Mouse (Mus musculus): Measurements from ENCODE around the gene Ggps1. TPM values are rescaled to one million over a fixed set of nuclear protein-coding genes. Genes with fewer than 3 reads are reported as not detected.

Ggps1 gene
- 10 to 100 TPM; 20.3 to 23.6 TPM for total RNA-seq (2021)
- long read RNA-seq, experiment 1, full-length matches to known transcripts: 28 of 34 reads
- long read RNA-seq, experiment 1, partial matches to known transcripts: 3 of 34 reads
- long read RNA-seq, experiment 1, other reads (novel, unspliced or antisense): 3 of 34 reads
- long read RNA-seq, experiment 2, full-length matches to known transcripts: 20 of 27 reads
- long read RNA-seq, experiment 2, partial matches to known transcripts: 2 of 27 reads
- long read RNA-seq, experiment 2, other reads (novel, unspliced or antisense): 5 of 27 reads

GRCm38 (mm10) chr13:14063013-14063941 is at the start of gene Ggps1, which contains the start of gene Arid4b:
Ggps1 (minus strand) TSS chr13:14063488.
Arid4b (plus strand) TSS chr13:14063232.
- intact Hi-C loops (cut with DNase I): loop anchor here (2.0 to 5.0 kb wide), 3 partner anchors 24 to 106 kb away; partner anchors contain the start of gene Tbce

DNA sequence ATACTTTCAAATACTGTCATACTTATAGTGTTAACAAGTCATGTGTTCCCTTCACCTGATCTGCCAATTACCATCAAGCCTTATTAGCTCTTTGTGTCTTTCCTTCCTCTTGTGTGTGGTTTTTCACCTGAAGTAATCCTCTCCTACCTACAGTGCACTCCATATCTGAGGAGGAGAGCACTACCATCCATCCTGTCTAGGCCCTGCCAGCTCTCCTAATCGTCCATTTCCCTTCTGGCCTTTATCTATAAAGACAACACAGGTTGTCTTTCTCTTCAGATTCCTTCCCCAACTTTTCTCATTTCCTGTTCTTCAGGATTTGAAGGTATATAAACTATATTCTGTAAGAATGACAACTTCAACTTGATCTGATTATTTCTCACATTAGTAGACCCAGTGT is 47.9 kb upstream of the Ggps1 start:
- intact Hi-C loops (cut with DNase I): no loop called here
- no peak for DNase-seq

More at GRCm38 (mm10) chr13:14063013-14063941, at the start of gene Ggps1, which contains the start of gene Arid4b:
- peak; percentile 93 to 94 for DNase-seq

GRCm38 (mm10) chr13:14110154-14110873 is 47.0 kb upstream of the Ggps1 start:
- intact Hi-C loops (cut with DNase I): no loop called here
- no peak for DNase-seq

DNA sequence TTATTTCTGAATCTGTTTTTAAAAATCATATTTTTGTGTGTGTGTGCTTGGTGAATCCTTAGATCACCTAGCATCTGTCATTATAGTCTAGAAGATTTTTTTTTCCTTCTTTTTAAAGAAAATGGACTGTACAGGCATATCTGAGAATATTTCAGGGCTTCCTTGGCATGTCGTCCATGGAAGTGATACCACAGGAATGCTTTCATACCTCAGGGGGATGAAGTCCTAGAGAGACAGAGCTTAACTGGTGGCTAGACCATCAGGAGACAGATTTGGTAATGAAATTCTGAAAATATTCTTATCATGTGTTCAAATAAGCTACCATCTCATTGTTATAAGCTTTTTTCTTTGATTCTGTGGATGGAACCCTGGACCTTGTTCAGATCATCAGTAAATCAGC is 39.7 kb upstream of the Ggps1 start:
- intact Hi-C loops (cut with DNase I): no loop called here
- DNase-seq: no peak

GRCm38 (mm10) chr13:14088669-14089068 is 25.4 kb upstream of the Ggps1 start:
- peak in 1 of 2 experiments; percentile 20 for DNase-seq
- intact Hi-C loops (cut with DNase I): no loop called here

DNA sequence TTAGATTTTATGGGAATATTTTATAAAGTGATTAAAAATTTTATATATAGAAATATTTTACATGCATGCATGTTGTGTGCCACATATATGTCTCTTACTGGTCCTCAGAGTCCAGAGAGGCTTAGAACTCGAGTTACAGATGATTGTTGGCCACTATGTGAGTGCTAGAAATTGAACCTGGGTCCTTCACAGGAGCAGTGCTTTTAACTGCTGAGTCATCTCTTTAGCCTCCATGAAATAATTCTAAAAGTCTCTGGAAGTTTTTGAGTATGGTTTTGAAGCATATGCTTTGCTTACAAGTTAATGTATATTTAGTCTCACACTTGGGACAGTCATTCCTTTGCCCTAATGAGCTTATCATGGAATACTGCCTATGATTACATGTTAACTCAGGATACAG is 12.0 kb upstream of the Ggps1 start:
- no peak for DNase-seq
- intact Hi-C loops (cut with DNase I): no loop called here

- no peak for DNase-seq
- intact Hi-C loops (cut with DNase I): no loop called here
Observed at GRCm38 (mm10) chr13:14074371-14074770, 11.1 kb upstream of the Ggps1 start.

- no peak for DNase-seq
- intact Hi-C loops (cut with DNase I): no loop called here
Observed at GRCm38 (mm10) chr13:14069291-14069690, 6.0 kb upstream of the Ggps1 start.

DNA sequence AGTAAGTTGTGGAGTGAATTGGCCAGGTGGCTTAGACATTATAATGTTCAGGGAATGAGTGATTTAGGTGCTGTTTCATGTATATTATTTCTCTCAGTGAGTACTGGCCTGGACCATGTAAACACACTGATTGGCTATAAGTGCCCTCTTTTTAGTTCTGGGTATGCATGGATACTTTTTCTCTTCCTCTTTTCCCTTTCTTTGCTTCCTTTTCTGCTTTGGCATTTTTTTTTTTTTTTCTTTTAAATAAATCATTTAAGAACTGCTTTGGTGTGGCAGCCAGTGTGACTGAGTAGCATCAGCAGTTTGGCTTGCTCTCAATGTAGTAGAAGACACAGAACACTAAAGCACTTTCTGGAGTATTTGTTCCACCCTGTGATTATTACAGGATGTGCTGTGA is 4.7 kb upstream of the Ggps1 start:
- intact Hi-C loops (cut with DNase I): no loop called here
- DNase-seq: no peak

GRCm38 (mm10) chr13:14065701-14066100 is 2.4 kb upstream of the Ggps1 start:
- no peak for DNase-seq
- intact Hi-C loops (cut with DNase I): loop anchor here (2.0 kb wide), 1 partner anchor 113 kb away; no protein-coding TSS in a partner anchor

DNA sequence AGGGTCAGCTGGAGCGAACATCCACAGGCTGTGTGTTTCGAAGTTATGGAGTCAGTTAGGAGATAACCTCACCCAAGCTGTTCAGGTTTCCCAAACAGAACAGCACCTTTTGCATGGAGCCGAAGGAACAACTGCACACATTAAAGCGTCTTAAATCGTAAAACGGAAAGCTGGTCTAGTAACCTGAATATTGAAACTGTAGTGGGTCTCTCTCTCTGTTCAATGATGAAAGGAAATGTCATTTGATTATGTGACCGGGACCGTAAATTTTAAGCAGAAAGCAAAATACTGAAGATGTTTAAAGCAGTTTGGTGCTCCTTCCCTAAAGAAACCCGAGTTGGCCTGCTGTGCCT is 1.7 kb upstream of the Ggps1 start:
- no peak for DNase-seq
- intact Hi-C loops (cut with DNase I): loop anchor here (2.0 kb wide), 1 partner anchor 114 kb away; no protein-coding TSS in a partner anchor

GRCm38 (mm10) chr13:14064341-14065027 is 1.2 kb upstream of the Ggps1 start:
- peak; percentile 32 to 51 for DNase-seq
- intact Hi-C loops (cut with DNase I): loop anchor here (2.0 to 5.0 kb wide), 3 partner anchors 98 to 114 kb away; no protein-coding TSS in a partner anchor

DNA sequence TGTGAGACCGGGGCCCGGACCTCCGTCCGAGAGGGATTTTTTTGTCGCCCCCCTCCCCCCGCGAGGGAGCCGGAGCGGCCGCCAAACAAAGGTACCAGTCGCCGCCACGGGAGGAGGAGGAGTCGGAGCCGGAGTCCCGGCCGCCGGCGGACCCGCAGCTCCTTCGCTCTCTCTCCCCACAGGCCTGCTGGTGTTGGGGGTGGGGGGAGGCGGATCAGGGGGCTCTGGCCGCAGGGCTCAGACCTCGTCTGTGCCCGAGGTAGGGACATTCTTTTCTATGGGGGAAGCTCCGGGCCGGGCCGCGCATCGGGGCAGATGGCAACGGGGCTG is 619 bp upstream of the Ggps1 start:
- intact Hi-C loops (cut with DNase I): loop anchor here (2.0 to 5.0 kb wide), 4 partner anchors 25 to 115 kb away; partner anchors contain the start of gene Tbce
- DNase-seq: no peak

DNA sequence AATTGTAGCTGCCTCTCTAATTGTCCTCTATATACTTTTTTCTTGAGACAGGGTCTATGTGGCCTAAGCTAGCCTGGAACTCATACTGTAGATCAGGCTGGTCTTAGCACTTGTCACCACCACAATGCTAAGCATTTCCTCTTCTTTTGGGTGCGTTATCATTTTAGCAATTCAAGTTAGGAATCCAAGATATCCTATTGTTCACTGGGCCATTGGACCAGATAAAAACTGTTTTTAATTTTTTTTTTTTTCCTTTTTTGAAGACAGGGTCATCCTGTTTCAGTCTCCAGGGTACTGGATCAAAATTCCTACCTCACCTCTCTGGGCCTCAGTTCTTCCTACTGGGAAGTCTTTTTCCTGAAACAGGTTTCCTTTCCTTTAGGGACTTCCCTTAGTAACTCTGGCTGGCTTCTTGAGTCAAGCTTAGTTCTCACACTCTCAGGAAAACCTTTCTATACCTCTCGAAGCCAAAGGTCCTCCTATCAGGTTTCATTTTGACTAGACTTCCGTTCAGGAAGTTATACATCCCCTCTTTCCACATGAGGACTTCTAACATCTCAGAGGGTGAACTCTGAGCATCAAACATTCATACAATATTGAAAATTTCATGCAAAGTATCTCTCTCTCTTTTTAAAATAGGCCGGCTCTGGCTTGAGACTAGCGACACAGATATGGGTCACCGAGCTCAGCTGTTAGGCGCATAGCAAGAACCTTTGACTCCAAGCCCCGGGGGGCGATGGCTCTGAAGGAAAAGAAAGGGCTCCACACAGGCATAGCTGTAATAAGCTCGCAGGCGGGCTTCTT is 877 bp downstream of the Ggps1 start:
- DNase-seq: no peak
- intact Hi-C loops (cut with DNase I): loop anchor here (2.0 to 5.0 kb wide), 3 partner anchors 24 to 105 kb away; partner anchors contain the start of gene Tbce

DNA sequence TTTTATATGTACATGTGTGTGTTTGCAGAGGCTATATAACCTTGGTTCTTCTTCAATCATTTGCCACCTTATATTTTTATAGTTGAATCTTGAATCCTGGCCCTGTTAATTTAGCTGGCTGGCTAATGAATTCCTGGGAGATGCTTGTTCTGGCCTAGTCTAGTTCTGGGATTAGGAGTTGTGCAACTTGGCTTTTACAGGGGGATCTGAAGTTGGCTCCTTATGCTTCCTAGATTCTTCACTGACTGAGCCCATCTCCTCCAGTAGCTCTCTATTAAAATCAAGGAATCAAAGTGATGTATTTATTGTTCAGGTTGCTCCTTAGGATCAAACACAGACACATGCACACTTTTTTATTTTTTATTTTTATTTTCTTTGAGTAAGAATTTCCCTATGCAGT is 3.7 kb downstream of the Ggps1 start:
- intact Hi-C loops (cut with DNase I): no loop called here
- no peak for DNase-seq

DNA sequence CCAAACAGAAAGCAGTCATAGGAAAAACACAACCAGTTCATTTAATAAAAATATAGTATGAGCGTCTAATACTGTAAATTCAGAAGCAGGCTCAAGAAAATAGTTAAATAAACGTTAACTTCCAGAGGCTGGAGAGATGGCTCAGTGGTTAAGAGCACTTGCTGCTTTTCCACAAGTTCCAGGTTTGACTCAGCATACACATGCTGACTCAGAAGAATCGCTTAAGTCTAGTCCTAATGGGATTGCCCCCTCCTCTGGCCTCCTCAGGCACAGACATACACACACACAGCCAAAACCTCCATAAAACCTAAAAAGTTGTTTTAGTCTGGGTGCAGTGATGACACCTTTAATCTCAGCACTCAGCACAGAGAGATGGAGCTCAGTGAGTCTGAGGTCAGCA is 6.5 kb downstream of the Ggps1 start:
- intact Hi-C loops (cut with DNase I): no loop called here
- DNase-seq: no peak

DNA sequence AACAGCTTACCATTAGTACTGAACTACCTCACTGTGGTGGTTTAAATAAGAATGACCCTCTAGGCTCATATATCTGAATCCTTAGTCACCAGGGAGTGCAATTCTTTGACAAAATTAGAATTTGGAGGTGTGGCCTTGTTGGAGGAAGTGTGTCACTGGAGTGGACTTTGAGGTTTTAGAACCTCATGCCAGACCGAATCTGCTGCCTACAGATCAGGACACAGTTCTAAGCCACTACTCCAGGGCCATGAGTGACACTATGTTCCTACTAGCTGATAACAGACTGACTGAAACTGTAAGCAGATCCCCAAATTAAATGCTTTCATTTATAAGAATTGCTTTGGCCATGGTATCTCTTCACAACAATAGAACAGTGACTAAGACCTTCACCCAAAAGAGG is 13.4 kb downstream of the Ggps1 start:
- no peak for DNase-seq
- intact Hi-C loops (cut with DNase I): no loop called here

DNA sequence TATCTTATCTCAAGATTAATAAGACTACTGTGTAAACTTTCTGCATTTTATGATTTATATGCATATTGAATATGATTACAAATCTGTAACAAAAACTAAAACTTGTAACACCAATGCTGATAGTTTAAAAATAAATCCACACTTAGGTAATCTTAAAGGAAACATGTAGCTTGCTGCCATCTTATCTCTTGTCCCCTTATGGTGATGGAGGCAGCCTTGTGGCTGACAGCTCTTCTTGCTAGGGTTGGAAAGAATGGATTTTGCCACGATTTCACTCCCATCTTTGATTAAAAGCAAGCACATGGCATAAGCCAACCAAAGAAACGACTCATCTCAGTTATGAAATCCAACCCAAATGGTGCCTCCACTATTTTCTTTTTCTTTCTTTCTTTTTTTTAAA is 18.8 kb downstream of the Ggps1 start:
- intact Hi-C loops (cut with DNase I): no loop called here
- DNase-seq: no peak

GRCm38 (mm10) chr13:14043851-14044250 is 19.4 kb downstream of the Ggps1 start:
- DNase-seq: no peak
- intact Hi-C loops (cut with DNase I): no loop called here

Data from heart, postnatal 14 days (tissue).